In the genomic region with DNA sequence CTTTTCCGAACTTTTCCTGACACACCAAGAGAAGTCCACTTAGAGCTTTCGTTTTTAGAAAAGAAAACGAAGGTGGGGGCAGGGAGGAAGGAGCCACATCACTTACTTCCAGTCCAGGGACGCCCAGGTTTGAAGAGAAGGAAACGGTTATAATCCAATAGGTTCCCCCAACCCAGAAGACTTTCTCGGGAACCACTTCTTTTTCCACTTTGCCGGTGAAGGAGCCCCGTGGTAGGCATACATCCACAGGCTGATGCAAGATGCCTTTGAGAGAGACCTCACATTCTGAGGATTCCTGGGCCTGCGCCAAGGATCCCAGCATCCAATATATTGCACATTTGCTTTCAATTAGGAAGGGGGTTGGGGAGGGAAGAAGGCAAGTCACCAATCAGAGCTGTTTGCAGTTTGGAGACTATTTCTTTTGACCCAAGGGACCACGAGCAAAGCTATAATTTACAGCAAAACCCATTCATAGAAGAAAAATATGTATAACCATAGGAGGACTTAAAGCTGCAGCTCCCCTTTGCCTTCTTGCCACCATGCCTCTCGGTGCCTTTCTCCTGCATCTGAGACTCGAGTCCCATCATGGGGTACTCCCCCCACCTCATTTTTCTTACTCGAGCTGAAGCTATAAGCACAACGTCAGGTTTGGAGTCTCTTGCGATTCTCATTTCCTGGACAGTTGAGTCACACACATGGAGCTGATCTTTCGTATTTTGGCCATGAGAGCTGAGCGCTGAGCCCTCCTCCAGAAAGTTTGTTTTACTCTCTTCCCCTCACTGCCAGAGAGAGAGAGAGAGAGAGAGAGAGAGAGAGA, we compare ENCODE assay signal across 8 mouse cellular contexts. TPM values are rescaled to one million over a fixed set of nuclear protein-coding genes. Genes with fewer than 3 reads are reported as not detected.
A peak's percentile ranks its signal among the peaks of the same experiment; 100 is the strongest.
DNase-seq lines count a peak whose midpoint lies in the region; ATAC-seq and TF ChIP-seq lines count a peak whose summit lies in the region.

A gene (minus strand): TSS at position 247 of the 817 bp plus-strand sequence.

- peaks cover 9% of the 10 kb centered on the region; the same call in 1 of the 2 replicates for H3K4me1 ChIP-seq in intestine, embryonic 16.5 days (ENCODE audit: control insufficient read depth, insufficient read depth, low read length)
- H3K4me1 ChIP-seq in lung, embryonic 16.5 days (replicated peaks; ENCODE audit: control insufficient read depth, insufficient read depth, low read length): peaks cover 3% of the 10 kb centered on the region; the same call in 1 of the 2 replicates
- H3K4me1 ChIP-seq in stomach, postnatal 0 days (replicated peaks; ENCODE audit: control insufficient read depth, insufficient read depth): no peaks in the 10 kb centered on the region

- TF ChIP-seq EP300 in stomach, postnatal 0 days (optimal IDR thresholded peaks at IDR 0.05): no peak

- H3K4me2 ChIP-seq in intestine, embryonic 16.5 days (ENCODE audit: low read depth, low read length): peak within 1 kb of the TSS; percentile 44
- H3K4me2 ChIP-seq in lung, embryonic 16.5 days (ENCODE audit: low read depth, low read length): peak within 1 kb of the TSS; percentile 53
- peak within 1 kb of the TSS; percentile 53 for H3K4me2 ChIP-seq in stomach, postnatal 0 days (replicated peaks; ENCODE audit: low read depth)

- H3K27me3 ChIP-seq in intestine, embryonic 16.5 days (replicated peaks; ENCODE audit: control insufficient read depth, insufficient read depth, low read length): no peaks in the 10 kb centered on the region
- H3K27me3 ChIP-seq in lung, embryonic 16.5 days (ENCODE audit: control insufficient read depth, insufficient read depth, low read depth, low read length): no peaks in the 10 kb centered on the region
- no peaks in the 10 kb centered on the region for H3K27me3 ChIP-seq in stomach, postnatal 0 days (ENCODE audit: control insufficient read depth, insufficient read depth, low read length)

- intact Hi-C loops in left cerebral cortex, adult 2 months (cut with DNase I): no loop called here
- intact Hi-C loops in left cerebral cortex, postnatal 36 days (cut with DNase I): no loop called here

- no peak for DNase-seq in left cerebral cortex, adult 2 months (ENCODE audit: extremely low spot score in 1 of 2, low spot score in 2 of 2)
- DNase-seq in left cerebral cortex, postnatal 36 days (ENCODE audit: low spot score in 2 of 2): no peak
- DNase-seq in embryo, embryonic 10 days (ENCODE audit: low spot score): peak; percentile 68
- DNase-seq in heart, adult 11 months: peak; percentile 98
- peak; percentile 39 for DNase-seq in stomach, postnatal 0 days (ENCODE audit: low spot score)

- TF ChIP-seq CTCF in left cerebral cortex, adult 2 months (IDR thresholded peaks at IDR 0.05): no peak
- TF ChIP-seq CTCF in stomach, postnatal 0 days (IDR thresholded peaks at IDR 0.05; ENCODE audit: low read depth): no peak

- peak; percentile 87 for ATAC-seq in intestine, embryonic 16.5 days
- ATAC-seq in lung, embryonic 16.5 days (ENCODE audit: low read depth): peak; percentile 88
- peak; percentile 72; the same call in 1 of the 2 replicates for ATAC-seq in stomach, postnatal 0 days (ENCODE audit: low FRiP score, low TSS enrichment)
- ATAC-seq in megakaryocyte progenitor cell, adult 5-6 weeks (replicated peaks; ENCODE audit: poor library complexity): no peak

- peak within 1 kb of the TSS; percentile 61 for H3K9ac ChIP-seq in intestine, embryonic 16.5 days (ENCODE audit: low read depth, low read length)
- H3K9ac ChIP-seq in lung, embryonic 16.5 days (ENCODE audit: low read length): peak within 1 kb of the TSS; percentile 59
- H3K9ac ChIP-seq in stomach, postnatal 0 days (ENCODE audit: low read length): peak within 1 kb of the TSS; percentile 59

- peak within 1 kb of the TSS; percentile 2 for H3K4me3 ChIP-seq in left cerebral cortex, adult 2 months
- peak within 1 kb of the TSS; percentile 49 for H3K4me3 ChIP-seq in intestine, embryonic 16.5 days (ENCODE audit: low read length)
- peak within 1 kb of the TSS; percentile 50 for H3K4me3 ChIP-seq in lung, embryonic 16.5 days (ENCODE audit: low read length)
- H3K4me3 ChIP-seq in stomach, postnatal 0 days (ENCODE audit: low read depth, low read length): peak within 1 kb of the TSS; percentile 46

- peak within 1 kb of the TSS; percentile 15 for H3K27ac ChIP-seq in left cerebral cortex, adult 2 months
- H3K27ac ChIP-seq in intestine, embryonic 16.5 days (ENCODE audit: low read length): peak within 1 kb of the TSS; percentile 94
- peak within 1 kb of the TSS; percentile 89 for H3K27ac ChIP-seq in lung, embryonic 16.5 days (ENCODE audit: low read length)
- H3K27ac ChIP-seq in stomach, postnatal 0 days (replicated peaks): peak within 1 kb of the TSS; percentile 95

- no peaks in the 10 kb centered on the region for H3K36me3 ChIP-seq in intestine, embryonic 16.5 days (ENCODE audit: control insufficient read depth, insufficient read depth, low read length)
- no peaks in the 10 kb centered on the region for H3K36me3 ChIP-seq in lung, embryonic 16.5 days (ENCODE audit: control insufficient read depth, insufficient read depth, low read length)
- no peaks in the 10 kb centered on the region for H3K36me3 ChIP-seq in stomach, postnatal 0 days (ENCODE audit: control insufficient read depth, insufficient read depth, low read length)

- no peaks in the 10 kb centered on the region for H3K9me3 ChIP-seq in intestine, embryonic 16.5 days (ENCODE audit: control insufficient read depth, low read length)
- H3K9me3 ChIP-seq in lung, embryonic 16.5 days (ENCODE audit: control insufficient read depth, low read length): no peaks in the 10 kb centered on the region
- no peaks in the 10 kb centered on the region for H3K9me3 ChIP-seq in stomach, postnatal 0 days (ENCODE audit: control insufficient read depth, low read length)

- 46% methylated on average over 17 of the region's 17 CpGs for WGBS in intestine, embryonic 16.5 days
- WGBS in lung, embryonic 16.5 days: 32% methylated on average over 17 of the region's 17 CpGs
- 40% methylated on average over 17 of the region's 17 CpGs for WGBS in stomach, postnatal 0 days

RNA-seq across cellular contexts. Expression of the gene that starts here (rescaled TPM):
- 1 to 10 TPM; 5.7 to 7.2 TPM for total RNA-seq in left cerebral cortex, adult 2 months (2021)
- 1 to 10 TPM; 3.3 to 6.7 TPM for total RNA-seq in left cerebral cortex, postnatal 36 days (2021)
- 31.9 and 34.8 TPM in 2 replicates for polyA plus RNA-seq in intestine, embryonic 16.5 days (2015; fragmentation: Nextera tagmentation; extraction: Ambion mirVana)
- polyA plus RNA-seq in lung, embryonic 16.5 days (2015; fragmentation: Nextera tagmentation; extraction: Ambion mirVana): 38.2 and 45.0 TPM in 2 replicates
- 22.9 and 25.8 TPM in 2 replicates for polyA plus RNA-seq in stomach, postnatal 0 days (2015; fragmentation: Nextera tagmentation; extraction: Ambion mirVana)
- total RNA-seq in megakaryocyte progenitor cell, adult 5-6 weeks (2015): not detected in 2 replicates
- total RNA-seq in megakaryocyte progenitor cell, adult 5-6 weeks (2017): not detected in 2 replicates

Comparison
In these comparisons a context has a peak if more than half of its experiments do, and no peak if none do; other contexts are left out.
1. RNA of the gene that starts here (total RNA-seq): 5.7 to 7.2 TPM in left cerebral cortex, adult 2 months and 3.3 to 6.7 TPM in left cerebral cortex, postnatal 36 days; not detected in megakaryocyte progenitor cell, adult 5-6 weeks; every median in the first group is over 4 times any median in the second.
2. DNase-seq: peak in embryo, embryonic 10 days (single experiment), heart, adult 11 months (single experiment) and stomach, postnatal 0 days (single experiment); none in left cerebral cortex, adult 2 months (0 of 2) and left cerebral cortex, postnatal 36 days (0 of 2).
3. H3K27ac ChIP-seq: peak in every context shown above with its lines; median percentile 95 in stomach, postnatal 0 days; 94 in intestine, embryonic 16.5 days; 89 in lung, embryonic 16.5 days; 15 in left cerebral cortex, adult 2 months.
4. Peak in every context shown above with its lines, with median percentiles within 50 percentile points of each other: H3K4me3 ChIP-seq, H3K4me2 ChIP-seq and H3K9ac ChIP-seq.